Mouse (Mus musculus) G1E (cell line): ENCODE data around the gene Ndufc2. TPM values are rescaled to one million over a fixed set of nuclear protein-coding genes. Genes with fewer than 3 reads are reported as not detected.
"Not testable (repeated sequence)": the region's sequence is repeated elsewhere in the genome, so short reads cannot be mapped to it uniquely, and the experiment has no call there.

ENCODE experiments used
- ATAC-seq: 2 replicates; pipeline ENCODE4 v1.8.0; 2016; ENCODE audit warnings: mild to moderate bottlenecking; ENCODE audit not compliant: insufficient number of reproducible peaks, poor library complexity, low FRiP score, severe bottlenecking; ENCODE audit errors: extremely low read depth
- DNase-seq: peaks from one replicate; pipeline ENCODE4 v3.0.0; 2012; ENCODE audit warnings: low spot score
- H3K27me3 ChIP-seq: 2 replicates; pipeline ENCODE4 v1.6.1; 2012; ENCODE audit warnings: mild to moderate bottlenecking, low read length, inconsistent platforms; ENCODE audit not compliant: insufficient read depth
- H3K36me3 ChIP-seq: replicated peaks from 2 replicates; pipeline ENCODE3; 2012; ENCODE audit warnings: mild to moderate bottlenecking, inconsistent platforms
- H3K4me1 ChIP-seq: 2 replicates; pipeline ENCODE4 v1.6.1; 2012; ENCODE audit warnings: low read depth, low read length, inconsistent platforms, mixed read lengths; ENCODE audit not compliant: insufficient read depth
- H3K4me3 ChIP-seq: 2 replicates; pipeline ENCODE4 v1.5.1; 2012; ENCODE audit warnings: low read depth, mild to moderate bottlenecking, inconsistent platforms, low read length, moderate library complexity, mixed read lengths
- H3K9me3 ChIP-seq: replicated peaks from 2 replicates; pipeline ENCODE4 v1.6.1; 2012; ENCODE audit warnings: inconsistent platforms
- CTCF ChIP-seq: IDR thresholded peaks from 2 replicates; pipeline ENCODE4 v1.5.1; 2012; ENCODE audit warnings: low read depth, low read length, inconsistent platforms, mixed read lengths
- GATA1 ChIP-seq: IDR thresholded peaks from 2 replicates; pipeline ENCODE4 v1.6.1; 2012; ENCODE audit warnings: borderline replicate concordance, low read length, inconsistent platforms, mixed read lengths
- GATA2 ChIP-seq: IDR thresholded peaks from 2 replicates; pipeline ENCODE4 v1.6.1; 2012; ENCODE audit warnings: low read depth, low read length, inconsistent platforms, borderline replicate concordance
- POLR2AphosphoS5 ChIP-seq: IDR thresholded peaks from 2 replicates; pipeline ENCODE4 v1.6.1; 2012; ENCODE audit warnings: low read depth, low read length, inconsistent platforms; ENCODE audit not compliant: insufficient replicate concordance
- TAL1 ChIP-seq: conservative IDR thresholded peaks from 2 replicates; pipeline ENCODE4 v1.6.1; 2012; ENCODE audit warnings: low read depth, low read length, inconsistent platforms, mixed read lengths
- polyA plus RNA-seq: library from polyadenylated mRNA; stranded (reverse); fragments of >175 nt; gene quantifications from 2 replicates; pipeline ENCODE4 v1.2.3, GENCODE M21; 2012
- total RNA-seq, 2 experiments: library from RNA; stranded (forward) in 1 of 2; stranded (reverse) in 1 of 2; fragments of 200-1000 nt in 1 of 2; fragments of >200 nt in 1 of 2; fragmentation: Nextera tagmentation in 1 of 2; gene quantifications; 2 replicates each; pipeline ENCODE4 v1.2.3; 2014 to 2017

The Ndufc2 gene
- total and polyA plus RNA-seq, 3 experiments, result 149 to 297 (median 259) TPM

GRCm38 (mm10) chr7:97420958-97421651 is 21.3 kb downstream of the Ndufc2 start:
- TF ChIP-seq TAL1 (no peak), POLR2AphosphoS5 (no peak), GATA1 (no peak), GATA2 (no peak), CTCF (no peak)
- H3K4me3 ChIP-seq, result no peak overlapping the region

GRCm38 (mm10) chr7:97423754-97424153 is 24.0 kb downstream of the Ndufc2 start:
- no peaks in the 10 kb centered on the region for H3K36me3 ChIP-seq
- no peak for ATAC-seq
- H3K27me3 ChIP-seq, result peaks cover 34% of the 10 kb centered on the region
- no peak for DNase-seq
- no peaks in the 10 kb centered on the region; the same call in 1 of the 2 replicates for H3K4me1 ChIP-seq
- no peak overlapping the region for H3K4me3 ChIP-seq
- H3K9me3 ChIP-seq, result no peaks in the 10 kb centered on the region
- no peak for TF ChIP-seq CTCF
- no peak for TF ChIP-seq POLR2AphosphoS5
- no peak for TF ChIP-seq TAL1
- TF ChIP-seq GATA1, result no peak
- TF ChIP-seq GATA2, result no peak

More at GRCm38 (mm10) chr7:97420958-97421651, 21.3 kb downstream of the Ndufc2 start:
- H3K9me3 ChIP-seq, result no peaks in the 10 kb centered on the region
- H3K36me3 ChIP-seq, result no peaks in the 10 kb centered on the region
- H3K4me1 ChIP-seq, result no peaks in the 10 kb centered on the region
- peaks cover 35% of the 10 kb centered on the region for H3K27me3 ChIP-seq
- ATAC-seq (no peak), DNase-seq (no peak)

- no peak for TF ChIP-seq GATA2
- no peak for TF ChIP-seq TAL1
- TF ChIP-seq GATA1, result no peak
- TF ChIP-seq POLR2AphosphoS5, result no peak
- TF ChIP-seq CTCF, result peak; percentile 72
- H3K9me3 ChIP-seq, result no peaks in the 10 kb centered on the region
- no peaks in the 10 kb centered on the region for H3K36me3 ChIP-seq
- ATAC-seq (peak; percentile 68), DNase-seq (peak; percentile 72)
- H3K4me3 ChIP-seq, result no peak overlapping the region
- peaks cover 29% of the 10 kb centered on the region for H3K27me3 ChIP-seq
- H3K4me1 ChIP-seq, result no peaks in the 10 kb centered on the region; the same call in 1 of the 2 replicates
Measured at GRCm38 (mm10) chr7:97424621-97425245, 24.9 kb downstream of the Ndufc2 start.

GRCm38 (mm10) chr7:97426566-97426965 is 26.8 kb downstream of the Ndufc2 start:
- Histone ChIP-seq H3K4me3 (no peak overlapping the region), H3K27me3 (peaks cover 27% of the 10 kb centered on the region), H3K4me1 (no peaks in the 10 kb centered on the region; the same call in 1 of the 2 replicates), H3K36me3 (no peaks in the 10 kb centered on the region), H3K9me3 (no peaks in the 10 kb centered on the region)
- ATAC-seq (no peak), DNase-seq (no peak)
- TF ChIP-seq GATA1 (no peak), TAL1 (no peak), GATA2 (no peak), POLR2AphosphoS5 (no peak), CTCF (no peak)

- no peak for DNase-seq
- ATAC-seq, result no peak
- Histone ChIP-seq H3K4me3 (no peak overlapping the region), H3K36me3 (no peaks in the 10 kb centered on the region), H3K27me3 (peaks cover 23% of the 10 kb centered on the region), H3K4me1 (no peaks in the 10 kb centered on the region; the same call in 1 of the 2 replicates), H3K9me3 (no peaks in the 10 kb centered on the region)
- TF ChIP-seq GATA2 (no peak), GATA1 (no peak), TAL1 (no peak), POLR2AphosphoS5 (no peak), CTCF (no peak)
Measured at GRCm38 (mm10) chr7:97427296-97427695, 27.5 kb downstream of the Ndufc2 start.

GRCm38 (mm10) chr7:97427778-97428420 is 28.1 kb downstream of the Ndufc2 start:
- TF ChIP-seq CTCF (no peak), TAL1 (no peak), POLR2AphosphoS5 (no peak), GATA1 (no peak), GATA2 (no peak)
- Histone ChIP-seq H3K9me3 (no peaks in the 10 kb centered on the region), H3K4me3 (no peak overlapping the region), H3K4me1 (no peaks in the 10 kb centered on the region; the same call in 1 of the 2 replicates), H3K27me3 (peaks cover 18% of the 10 kb centered on the region), H3K36me3 (no peaks in the 10 kb centered on the region)
- no peak for DNase-seq
- ATAC-seq, result no peak

- H3K36me3 ChIP-seq, result no peaks in the 10 kb centered on the region
- ATAC-seq, result no peak
- H3K4me3 ChIP-seq, result no peak overlapping the region
- H3K4me1 ChIP-seq, result no peaks in the 10 kb centered on the region; the same call in 1 of the 2 replicates
- TF ChIP-seq GATA1 (no peak), GATA2 (no peak), POLR2AphosphoS5 (no peak)
- H3K9me3 ChIP-seq, result no peaks in the 10 kb centered on the region
- peaks cover 13% of the 10 kb centered on the region for H3K27me3 ChIP-seq
- no peak for DNase-seq
Measured at GRCm38 (mm10) chr7:97429705-97430104, 29.9 kb downstream of the Ndufc2 start.

GRCm38 (mm10) chr7:97433517-97433916 is 33.7 kb downstream of the Ndufc2 start:
- H3K36me3 ChIP-seq, H3K9me3 ChIP-seq, DNase-seq, ATAC-seq, H3K4me1 ChIP-seq, H3K4me3 ChIP-seq: not testable (repeated sequence)
- peaks cover 16% of the 10 kb centered on the region for H3K27me3 ChIP-seq
